Mouse (Mus musculus) B cell, adult 67 days (primary cell): ENCODE results near the gene Aqp8. TPM values are rescaled to one million over a fixed set of nuclear protein-coding genes. Genes with fewer than 3 reads are reported as not detected.

ENCODE experiments used
- total RNA-seq, 2 experiments: library from RNA; stranded (reverse); gene quantifications; 4 replicates each; pipeline ENCODE4 v1.2.4; 2023

The Aqp8 gene
- total RNA-seq = not detected

DNA sequence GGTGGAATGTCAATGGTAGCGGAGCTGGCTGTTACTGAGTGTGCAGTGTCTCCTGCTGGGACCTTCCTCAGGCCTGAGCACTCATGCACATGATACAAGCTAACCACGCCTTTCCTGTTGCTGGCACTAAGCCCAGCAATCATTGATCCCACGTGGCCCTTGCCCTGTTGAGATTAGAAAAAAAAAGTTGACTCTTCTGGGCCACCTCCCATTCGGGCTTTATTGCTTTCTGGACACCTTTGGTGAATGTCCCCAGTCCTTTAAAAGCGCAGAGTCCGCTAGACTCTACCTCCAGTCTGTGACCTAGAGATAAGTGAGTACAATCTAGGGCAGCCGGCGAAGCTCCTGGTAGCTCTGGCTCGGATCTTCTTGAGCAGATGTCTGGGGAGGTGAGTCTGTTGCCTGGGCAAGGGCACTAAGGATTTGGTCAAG is at the start of gene Aqp8:
Aqp8 (plus strand) TSS at position 222 of the 432 bp plus-strand sequence.

DNA sequence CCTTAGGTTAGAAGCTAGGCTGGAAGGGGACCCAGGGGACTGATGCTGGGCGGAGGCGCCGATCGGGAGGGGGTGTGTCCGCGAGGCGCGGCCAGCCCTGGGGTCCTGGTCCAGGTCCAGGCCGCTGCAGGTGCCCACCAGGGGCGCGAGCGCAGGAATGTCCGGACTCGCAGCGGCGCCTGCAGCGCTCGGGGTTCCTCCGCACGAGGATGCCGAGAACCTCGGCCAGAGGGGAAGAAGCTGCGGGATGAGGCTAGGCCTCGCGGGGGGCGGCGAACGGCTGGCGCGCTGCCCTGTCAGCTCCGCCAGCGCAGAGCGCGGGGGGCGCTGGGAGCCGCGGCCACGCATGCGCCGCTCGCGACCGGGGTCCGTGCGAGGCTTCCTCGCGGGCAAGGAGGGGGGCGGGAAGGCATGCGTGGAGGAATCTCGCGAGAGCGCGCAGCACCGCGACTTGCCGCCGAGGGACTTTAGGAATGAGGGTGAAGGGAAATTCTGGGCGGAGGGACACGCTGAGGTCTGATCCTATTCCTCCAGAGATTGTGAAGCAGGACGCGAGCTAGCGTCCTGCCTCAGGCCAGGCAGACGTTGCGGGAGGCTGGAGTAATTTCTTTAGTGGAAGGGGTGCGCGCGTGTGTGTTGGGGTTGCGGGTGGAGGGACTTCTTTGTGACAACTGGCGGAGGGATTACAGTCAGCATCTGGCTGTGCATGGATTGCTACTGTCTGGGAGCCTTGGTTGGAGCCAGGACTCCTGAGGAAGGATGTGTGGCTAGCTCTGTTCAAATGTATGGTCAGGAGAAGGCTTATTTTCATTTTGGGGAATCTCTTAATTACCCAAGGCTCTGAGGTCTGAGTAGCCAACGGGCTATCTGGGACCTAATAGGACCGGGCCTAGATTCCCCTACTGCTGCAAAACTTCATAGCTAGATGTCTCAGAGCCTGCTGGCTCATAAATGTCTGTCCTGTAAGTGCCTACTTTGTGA is 38.4 kb downstream of the Aqp8 start, which contains the start of gene Zkscan2:
Zkscan2 (minus strand) TSS at position 211 of the 981 bp plus-strand sequence.

Other genes starting within 250 kb of the Aqp8 start
- not detected for gene Slc5a11, start 247.5 kb upstream of the Aqp8 start, total RNA-seq
- gene Lcmt1, start 92.5 kb upstream of the Aqp8 start, total RNA-seq = 10 to 100 TPM; 12.7 to 16.1 TPM
- 100 to 1,000 TPM; 281 to 323 TPM for gene Arhgap17, start 92.4 kb upstream of the Aqp8 start, total RNA-seq
- gene Zkscan2, start 38.2 kb downstream of the Aqp8 start, total RNA-seq = 1 to 10 TPM in 1 of 2 experiments, under 1 TPM in 1; 0.21 to 1.1 TPM